Mouse (Mus musculus) kidney, embryonic 16.5 days (tissue): ENCODE measurements at regions not wholly inside any gene's neighbourhood (a gene's known extent, or its start where the extent isn't known, plus 50 kb on each side); places are given as distances from the start of the nearest gene placed in this dataset.
A peak's percentile ranks its signal among the peaks of the same experiment; 100 is the strongest.
"Not testable (repeated sequence)": the region's sequence is repeated elsewhere in the genome, so short reads cannot be mapped to it uniquely, and the experiment has no call there.

Experiments used
- ATAC-seq: fragments of 200-750 bp; cut with Nextera tagmentation; 2 replicates; pipeline ENCODE4 v1.8.0; 2017; ENCODE audit warnings: moderate TSS enrichment; ENCODE audit not compliant: low FRiP score, low TSS enrichment
- H3K27ac ChIP-seq: fragments of 300-500 bp; sonication (generic); 2 replicates; pipeline ENCODE4 v1.5.1; 2014; ENCODE audit warnings: low read length
- H3K27me3 ChIP-seq: fragments of 300-500 bp; sonication (generic); 2 replicates; pipeline ENCODE4 v1.6.1; 2014; ENCODE audit warnings: low read length, control low read depth, mixed read lengths; ENCODE audit not compliant: insufficient read depth
- H3K36me3 ChIP-seq: fragments of 300-500 bp; sonication (generic); 2 replicates; pipeline ENCODE4 v1.6.1; 2014; ENCODE audit warnings: low read length, control low read depth, mixed read lengths; ENCODE audit not compliant: insufficient read depth
- H3K4me1 ChIP-seq: fragments of 300-500 bp; sonication (generic); 2 replicates; pipeline ENCODE4 v1.6.1; 2014; ENCODE audit warnings: low read length, control low read depth, mixed read lengths; ENCODE audit not compliant: insufficient read depth
- H3K4me2 ChIP-seq: fragments of 300-500 bp; sonication (generic); replicated peaks from 2 replicates; pipeline ENCODE4 v1.6.1; 2014; ENCODE audit warnings: low read depth, low read length
- H3K4me3 ChIP-seq: fragments of 300-500 bp; sonication (generic); 2 replicates; pipeline ENCODE4 v1.5.1; 2014; ENCODE audit warnings: mild to moderate bottlenecking, low read length
- H3K9ac ChIP-seq: fragments of 300-500 bp; sonication (generic); replicated peaks from 2 replicates; pipeline ENCODE4 v1.6.1; 2014; ENCODE audit warnings: low read length
- H3K9me3 ChIP-seq: fragments of 300-500 bp; sonication (generic); 2 replicates; pipeline ENCODE4 v1.6.1; 2016; ENCODE audit warnings: low read length, control low read depth
- WGBS: fragments of 180-500 bp; shearing (Covaris S2); extraction: QIAGEN DNeasy Blood & Tissue Kit; methylation state at CpG from one replicate; pipeline ENCODE4 v1.1.7; 2014; 5-methylcytosine and 5-hydroxymethylcytosine counted together

DNA sequence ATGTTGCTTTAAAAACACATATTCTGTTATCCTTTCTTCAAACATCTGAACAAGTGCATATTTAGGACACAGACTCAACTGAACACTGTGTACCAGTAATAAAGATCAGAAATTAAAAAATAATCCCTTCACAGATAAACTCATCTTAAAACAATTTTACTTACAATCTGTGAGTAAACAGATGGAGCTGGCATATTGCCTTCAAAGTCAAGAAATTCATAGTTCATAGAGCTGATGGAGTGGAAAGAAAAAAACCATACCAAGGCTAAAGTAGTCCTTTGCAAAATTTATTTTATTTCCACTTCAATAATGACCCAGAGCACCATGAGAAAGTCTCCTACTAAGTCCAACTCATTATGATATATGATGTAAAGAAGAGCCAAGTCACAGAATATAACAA lies 1136.6 kb upstream of the Kcnd2 start:
- Histone ChIP-seq H3K27me3 (no peaks in the 10 kb centered on the region), H3K9ac (no peak overlapping the region), H3K4me3 (no peak overlapping the region)

DNA sequence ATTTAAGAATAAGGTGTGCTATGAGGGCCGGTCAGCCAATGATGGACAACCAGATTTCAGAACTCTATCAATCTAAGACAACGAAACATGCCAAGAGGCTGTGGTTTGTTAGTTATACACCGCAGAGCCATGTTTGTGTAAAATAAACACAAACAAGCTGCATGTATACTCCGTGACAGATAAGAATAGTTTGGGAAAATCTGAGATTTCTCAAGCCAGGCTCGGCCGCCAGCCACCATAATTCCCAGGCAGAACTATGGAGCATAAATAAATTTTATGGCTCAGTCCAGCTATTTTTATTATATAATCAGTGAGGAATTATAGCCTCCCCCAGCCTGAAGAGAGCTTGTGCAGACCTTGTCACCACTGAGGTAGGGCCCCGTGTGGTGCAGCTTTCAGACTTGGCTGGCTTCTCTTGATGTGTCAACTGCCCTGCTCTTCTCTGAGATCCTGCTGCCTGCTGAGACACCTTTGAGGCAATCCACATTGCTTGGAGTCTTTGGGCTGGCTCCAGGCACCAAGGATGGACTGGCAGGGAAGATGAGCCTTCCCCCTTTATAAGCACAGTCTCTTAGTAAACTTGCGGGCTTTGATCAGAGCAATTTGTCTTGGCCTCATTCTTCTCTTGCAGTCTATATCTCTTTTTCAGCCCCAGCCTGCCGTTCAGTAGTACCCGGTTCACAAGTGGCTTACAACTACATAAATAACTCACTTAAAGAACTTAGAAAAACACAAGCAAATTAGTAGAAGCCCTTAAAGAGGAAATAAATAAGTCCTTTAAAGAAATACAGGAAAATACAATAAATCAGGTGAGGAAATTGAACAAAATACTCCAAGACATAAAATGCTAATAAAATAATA lies 1123.0 kb upstream of the Kcnd2 start:
- H3K4me1 ChIP-seq, result no peaks in the 10 kb centered on the region
- no peak overlapping the region for H3K4me3 ChIP-seq
- peak; percentile 81; the same call in 1 of the 2 replicates for ATAC-seq
- no peaks in the 10 kb centered on the region for H3K27me3 ChIP-seq
- H3K9me3 ChIP-seq, result no peaks in the 10 kb centered on the region
- no peak overlapping the region for H3K9ac ChIP-seq
- H3K27ac ChIP-seq, result no peak overlapping the region
- 56% methylated on average over 10 of the region's 10 CpGs for WGBS
- H3K4me2 ChIP-seq, result no peak overlapping the region
- H3K36me3 ChIP-seq, result no peaks in the 10 kb centered on the region

More for the DNA sequence above, 1136.6 kb upstream of the Kcnd2 start:
- Histone ChIP-seq H3K27ac (no peak overlapping the region), H3K36me3 (no peaks in the 10 kb centered on the region), H3K4me1 (no peaks in the 10 kb centered on the region), H3K4me2 (no peak overlapping the region), H3K9me3 (no peaks in the 10 kb centered on the region)
- ATAC-seq, result no peak

DNA sequence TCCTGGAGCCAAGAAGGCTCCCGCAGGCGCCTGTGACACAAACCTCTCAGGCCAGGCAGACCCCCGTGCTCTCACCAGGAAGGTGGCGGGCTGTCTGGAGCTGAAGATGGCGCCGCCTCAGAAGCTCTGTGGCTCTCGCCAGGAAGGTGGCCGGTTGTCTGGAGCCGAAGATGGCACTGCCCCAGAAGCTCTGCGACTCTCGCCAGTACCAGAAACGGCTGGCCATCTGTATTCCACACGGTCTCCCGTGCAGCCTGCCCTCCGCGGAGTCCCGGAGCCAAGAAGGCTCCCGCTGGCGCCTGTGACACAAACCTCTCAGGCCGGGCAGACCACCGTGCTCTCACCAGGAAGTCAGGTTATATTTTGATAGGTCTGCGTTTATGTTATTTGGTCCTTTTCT lies 1081.3 kb upstream of the Kcnd2 start:
- not testable (repeated sequence) for H3K9me3 ChIP-seq, ATAC-seq, H3K4me2 ChIP-seq, H3K27me3 ChIP-seq, H3K27ac ChIP-seq, H3K4me1 ChIP-seq, H3K4me3 ChIP-seq, H3K9ac ChIP-seq, H3K36me3 ChIP-seq
- 95% methylated on average over 22 of the region's 22 CpGs for WGBS

DNA sequence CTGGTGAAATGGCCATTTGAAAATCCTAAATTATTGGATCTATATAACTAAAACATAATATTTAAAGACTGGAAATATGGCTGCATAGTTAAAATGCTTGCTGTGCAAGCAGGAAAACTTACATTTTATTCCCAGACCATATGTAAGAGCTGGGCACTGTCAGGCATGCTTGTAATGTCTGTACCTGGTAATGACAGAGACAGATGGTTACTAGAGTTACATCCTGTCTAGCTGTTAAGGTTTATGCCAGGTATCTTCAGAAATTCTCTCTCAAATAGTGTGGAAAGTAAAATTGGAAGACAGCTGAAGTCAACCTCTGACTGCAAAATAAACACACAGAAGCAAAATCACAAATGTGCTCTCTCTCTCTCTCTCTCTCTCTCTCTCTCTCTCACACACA lies 1077.8 kb upstream of the Kcnd2 start:
- ATAC-seq, result no peak
- no peaks in the 10 kb centered on the region for H3K27me3 ChIP-seq
- H3K27ac ChIP-seq, result no peak overlapping the region
- H3K4me1 ChIP-seq, result no peaks in the 10 kb centered on the region
- no peaks in the 10 kb centered on the region for H3K9me3 ChIP-seq
- H3K4me2 ChIP-seq, result no peak overlapping the region
- no peaks in the 10 kb centered on the region for H3K36me3 ChIP-seq
- H3K9ac ChIP-seq, result no peak overlapping the region
- H3K4me3 ChIP-seq, result no peak overlapping the region
